Mouse (Mus musculus) neural tube, embryonic 14.5 days (tissue): ENCODE measurements around the gene Nsd1. TPM values are rescaled to one million over a fixed set of nuclear protein-coding genes. Genes with fewer than 3 reads are reported as not detected.

Experiments
- ATAC-seq: fragments of 200-750 bp; cut with Nextera tagmentation; 2 replicates; pipeline ENCODE4 v1.8.0; 2017; ENCODE audit warnings: low read depth, mild to moderate bottlenecking, moderate TSS enrichment, moderate library complexity
- H3K27ac ChIP-seq: fragments of 300-500 bp; sonication (generic); 2 replicates; pipeline ENCODE4 v1.5.1; 2014; ENCODE audit warnings: low read depth, mild to moderate bottlenecking, control low read depth, low read length, moderate library complexity, mixed read lengths
- H3K27me3 ChIP-seq: fragments of 300-500 bp; sonication (generic); 2 replicates; pipeline ENCODE4 v1.6.1; 2014; ENCODE audit warnings: low read length; ENCODE audit not compliant: control insufficient read depth, insufficient read depth
- H3K36me3 ChIP-seq: fragments of 300-500 bp; sonication (generic); 2 replicates; pipeline ENCODE4 v1.6.1; 2014; ENCODE audit warnings: low read length, mixed read lengths; ENCODE audit not compliant: control insufficient read depth, insufficient read depth
- H3K4me1 ChIP-seq: fragments of 300-500 bp; sonication (generic); 2 replicates; pipeline ENCODE4 v1.6.1; 2014; ENCODE audit warnings: low read length; ENCODE audit not compliant: control insufficient read depth, insufficient read depth
- H3K4me2 ChIP-seq: fragments of 300-500 bp; sonication (generic); 2 replicates; pipeline ENCODE4 v1.6.1; 2014; ENCODE audit warnings: mild to moderate bottlenecking, low read depth, low read length, control low read depth
- H3K4me3 ChIP-seq: fragments of 300-500 bp; sonication (generic); 2 replicates; pipeline ENCODE4 v1.5.1; 2014; ENCODE audit warnings: low read depth, low read length, control low read depth, mixed read lengths
- H3K9ac ChIP-seq: fragments of 300-500 bp; sonication (generic); replicated peaks from 2 replicates; pipeline ENCODE4 v1.6.1; 2014; ENCODE audit warnings: low read depth, mild to moderate bottlenecking, control low read depth, low read length, mixed read lengths
- H3K9me3 ChIP-seq: fragments of 300-500 bp; sonication (generic); 2 replicates; pipeline ENCODE4 v1.6.1; 2016; ENCODE audit warnings: low read length; ENCODE audit not compliant: control insufficient read depth
- WGBS: fragments of 180-500 bp; shearing (Covaris S2); extraction: QIAGEN DNeasy Blood & Tissue Kit; methylation state at CpG from one replicate; pipeline ENCODE4 v1.1.7; 2014; 5-methylcytosine and 5-hydroxymethylcytosine counted together
- polyA plus RNA-seq: library from polyadenylated mRNA; unstranded; fragments of >200 nt; fragmentation: Nextera tagmentation; extraction: Ambion mirVana; gene quantifications from 2 replicates; pipeline ENCODE4 v1.2.1, GENCODE M21; 2014

Gene Nsd1
- polyA plus RNA-seq = 61.9 and 76.8 TPM in 2 replicates

DNA sequence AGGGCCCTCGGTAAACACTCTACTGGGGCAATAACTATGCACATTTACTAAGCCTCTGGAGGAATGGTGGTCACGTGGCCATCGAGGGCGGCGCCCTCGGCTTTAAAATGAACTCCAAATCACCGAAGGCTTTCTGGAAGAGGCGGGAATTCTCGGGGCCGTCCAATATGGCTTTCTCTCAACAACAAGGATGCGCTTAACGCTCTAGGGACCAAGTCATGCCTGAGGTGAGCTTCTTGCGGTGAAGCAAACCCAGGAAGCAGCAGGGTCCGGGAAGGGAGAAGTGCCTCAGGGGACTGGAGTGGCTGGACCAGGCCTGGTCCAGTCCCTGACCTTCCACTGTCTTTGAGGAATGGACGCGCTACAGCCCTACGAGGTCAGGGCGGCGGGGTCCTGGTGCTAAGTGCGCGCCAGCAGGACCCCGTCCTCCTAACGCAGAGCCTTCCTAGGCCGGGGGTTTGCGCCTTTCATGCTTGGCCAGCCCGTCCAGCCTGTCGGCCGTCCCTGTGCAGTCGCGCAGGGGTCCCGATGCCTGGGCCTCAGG lies at the start of gene Nsd1:
Gene Nsd1, plus strand, starts transcription at position 134 of the 544 bp plus-strand sequence.
- H3K27ac ChIP-seq = peak within 1 kb of the TSS; percentile 94
- peaks cover 25% of the 10 kb centered on the region for H3K4me1 ChIP-seq
- peak within 1 kb of the TSS; percentile 69 for H3K4me2 ChIP-seq
- H3K27me3 ChIP-seq = no peaks in the 10 kb centered on the region
- peak within 1 kb of the TSS; percentile 77 for H3K4me3 ChIP-seq
- H3K9ac ChIP-seq = peak within 1 kb of the TSS; percentile 90
- ATAC-seq = no peak
- no peaks in the 10 kb centered on the region for H3K9me3 ChIP-seq
- H3K36me3 ChIP-seq = peaks cover 5% of the 10 kb centered on the region; the same call in 1 of the 2 replicates
- WGBS = 18% methylated on average over 31 of the region's 31 CpGs

DNA sequence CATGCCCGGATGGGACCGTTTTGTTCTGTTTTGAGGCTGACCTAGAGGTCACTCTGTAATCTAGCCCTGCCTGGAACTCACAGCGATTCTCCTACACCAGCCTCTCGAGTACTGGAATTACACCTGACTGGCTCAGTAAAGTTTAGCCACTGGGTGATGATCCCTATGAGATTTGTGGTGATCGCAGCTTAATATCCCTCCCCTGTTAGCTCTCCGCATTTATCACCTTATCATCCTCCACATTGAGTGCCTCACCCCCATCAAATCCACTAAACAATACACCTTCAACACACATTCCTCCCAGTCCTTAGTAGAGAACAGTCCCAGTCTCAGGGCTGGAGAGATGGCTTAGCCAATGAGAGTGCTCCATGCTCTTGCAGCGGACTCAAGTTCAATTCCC lies 47.2 kb upstream of the Nsd1 start:
- no peaks in the 10 kb centered on the region for H3K36me3 ChIP-seq
- no peak overlapping the region for H3K9ac ChIP-seq
- WGBS = 70% methylated on average over 7 of the region's 7 CpGs
- no peak overlapping the region for H3K4me3 ChIP-seq
- no peak overlapping the region for H3K27ac ChIP-seq
- no peaks in the 10 kb centered on the region for H3K4me1 ChIP-seq
- H3K9me3 ChIP-seq = no peaks in the 10 kb centered on the region
- H3K4me2 ChIP-seq = no peak overlapping the region
- H3K27me3 ChIP-seq = no peaks in the 10 kb centered on the region
- ATAC-seq = no peak

DNA sequence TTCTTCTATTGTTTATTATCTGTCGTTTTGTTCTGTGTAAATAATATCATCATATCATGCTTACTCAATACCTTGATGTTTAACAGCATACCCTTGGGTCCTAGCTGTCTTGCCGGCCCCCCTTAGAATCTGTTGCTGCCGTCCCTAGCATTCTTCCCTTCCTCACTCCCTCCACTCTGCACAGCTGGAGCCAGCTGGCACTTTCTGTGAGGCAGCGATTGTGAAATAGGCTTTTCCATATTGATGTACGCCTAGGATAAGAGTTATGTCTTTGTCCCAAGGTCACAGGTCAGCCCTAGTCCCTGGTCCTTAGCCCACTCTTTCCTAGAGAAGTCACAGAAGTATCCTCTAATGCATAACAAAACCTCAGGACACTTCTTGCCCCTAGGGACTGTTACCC lies 46.0 kb upstream of the Nsd1 start:
- no peak overlapping the region for H3K27ac ChIP-seq
- WGBS = 64% methylated on average over 5 of the region's 5 CpGs
- H3K9me3 ChIP-seq = no peaks in the 10 kb centered on the region
- ATAC-seq = no peak
- no peak overlapping the region for H3K4me3 ChIP-seq
- no peaks in the 10 kb centered on the region for H3K27me3 ChIP-seq
- no peak overlapping the region for H3K9ac ChIP-seq
- H3K4me2 ChIP-seq = no peak overlapping the region
- no peaks in the 10 kb centered on the region for H3K36me3 ChIP-seq
- 0 out of 2 replicates have a peak, but pooled peaks cover under 1% of the 10 kb centered on the region for H3K4me1 ChIP-seq

DNA sequence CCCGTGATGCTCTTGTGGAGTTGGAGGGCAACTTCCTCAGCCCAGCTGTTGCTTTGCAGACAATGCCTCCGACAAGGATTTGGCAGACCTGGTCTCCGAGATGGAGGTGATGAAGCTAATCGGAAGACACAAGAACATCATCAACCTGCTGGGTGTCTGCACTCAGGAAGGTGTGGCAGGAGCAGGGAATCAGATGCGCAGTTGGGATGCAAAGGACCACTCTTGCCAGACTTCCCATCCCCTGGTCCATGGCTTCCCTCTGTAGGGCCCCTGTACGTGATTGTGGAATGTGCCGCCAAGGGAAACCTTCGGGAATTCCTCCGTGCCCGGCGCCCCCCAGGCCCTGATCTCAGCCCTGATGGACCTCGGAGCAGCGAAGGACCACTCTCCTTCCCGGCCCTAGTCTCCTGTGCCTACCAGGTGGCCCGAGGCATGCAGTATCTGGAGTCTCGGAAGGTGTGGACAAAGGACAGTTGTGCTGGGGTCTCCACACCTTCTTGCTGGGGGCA lies 43.7 kb upstream of the Nsd1 start:
- WGBS = 95% methylated on average over 16 of the region's 16 CpGs

DNA sequence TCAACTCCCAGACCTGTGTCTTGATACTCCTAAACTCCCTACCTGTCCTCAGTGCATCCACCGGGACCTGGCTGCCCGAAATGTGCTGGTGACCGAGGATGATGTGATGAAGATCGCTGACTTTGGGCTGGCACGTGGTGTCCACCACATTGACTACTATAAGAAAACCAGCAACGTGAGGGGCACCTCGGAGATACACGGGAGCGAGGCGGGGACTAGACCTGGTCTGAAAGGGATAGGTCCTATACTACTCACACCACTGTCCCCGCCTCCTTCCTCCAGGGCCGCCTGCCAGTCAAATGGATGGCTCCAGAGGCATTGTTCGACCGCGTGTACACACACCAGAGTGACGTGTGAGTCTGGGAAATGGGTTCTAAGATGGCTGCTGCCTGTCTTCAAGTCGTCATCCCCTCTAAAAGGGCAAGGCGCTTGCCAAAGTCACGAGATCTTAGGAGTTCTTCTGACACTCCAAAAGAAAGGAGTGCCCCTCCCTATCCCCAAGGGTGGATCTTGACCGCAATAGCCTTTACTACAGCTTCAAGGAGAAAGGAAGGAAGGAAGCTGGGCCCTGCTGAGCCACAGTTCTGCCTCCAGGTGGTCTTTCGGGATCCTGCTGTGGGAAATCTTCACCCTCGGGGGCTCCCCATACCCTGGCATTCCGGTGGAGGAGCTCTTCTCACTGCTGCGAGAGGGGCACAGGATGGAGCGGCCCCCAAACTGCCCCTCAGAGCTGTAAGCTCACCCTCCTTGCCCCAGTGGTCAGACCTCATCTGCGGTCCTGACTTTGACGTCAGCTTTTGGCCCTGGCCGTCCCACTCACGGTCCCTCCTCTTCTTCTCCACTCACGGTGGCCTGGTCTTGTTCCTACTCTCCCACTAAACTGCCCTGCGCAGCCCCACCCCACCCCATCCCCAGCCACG lies 42.5 kb upstream of the Nsd1 start:
- Histone ChIP-seq H3K4me3 (no peak overlapping the region), H3K9me3 (no peaks in the 10 kb centered on the region), H3K36me3 (no peaks in the 10 kb centered on the region), H3K4me2 (no peak overlapping the region), H3K4me1 (0 out of 2 replicates have a peak, but pooled peaks cover 7% of the 10 kb centered on the region), H3K27ac (no peak overlapping the region), H3K27me3 (no peaks in the 10 kb centered on the region), H3K9ac (no peak overlapping the region)
- WGBS = 91% methylated on average over 32 of the region's 32 CpGs
- no peak for ATAC-seq

More for the DNA sequence above, 43.7 kb upstream of the Nsd1 start:
- Histone ChIP-seq H3K4me2 (no peak overlapping the region), H3K9ac (no peak overlapping the region), H3K9me3 (no peaks in the 10 kb centered on the region), H3K4me3 (no peak overlapping the region), H3K27me3 (no peaks in the 10 kb centered on the region), H3K36me3 (no peaks in the 10 kb centered on the region), H3K27ac (no peak overlapping the region), H3K4me1 (0 out of 2 replicates have a peak, but pooled peaks cover 7% of the 10 kb centered on the region)
- ATAC-seq = no peak

DNA sequence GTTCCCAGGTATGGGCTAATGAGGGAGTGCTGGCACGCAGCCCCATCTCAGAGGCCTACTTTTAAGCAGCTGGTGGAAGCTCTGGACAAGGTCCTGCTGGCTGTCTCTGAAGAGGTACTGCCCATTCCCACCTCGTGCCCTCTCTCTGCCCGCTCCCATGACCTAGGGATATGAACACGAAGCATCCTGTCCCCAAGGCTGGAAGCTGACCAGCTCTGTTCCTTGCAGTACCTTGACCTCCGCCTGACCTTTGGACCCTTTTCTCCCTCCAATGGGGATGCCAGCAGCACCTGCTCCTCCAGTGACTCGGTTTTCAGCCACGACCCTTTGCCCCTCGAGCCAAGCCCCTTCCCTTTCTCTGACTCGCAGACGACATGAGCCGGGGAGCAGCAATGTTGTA lies 41.8 kb upstream of the Nsd1 start:
- H3K9ac ChIP-seq = no peak overlapping the region
- H3K9me3 ChIP-seq = no peaks in the 10 kb centered on the region
- ATAC-seq = no peak
- WGBS = 75% methylated on average over 11 of the region's 11 CpGs
- H3K4me3 ChIP-seq = no peak overlapping the region
- no peak overlapping the region for H3K4me2 ChIP-seq
- H3K4me1 ChIP-seq = 0 out of 2 replicates have a peak, but pooled peaks cover 7% of the 10 kb centered on the region
- no peak overlapping the region for H3K27ac ChIP-seq
- H3K36me3 ChIP-seq = no peaks in the 10 kb centered on the region
- no peaks in the 10 kb centered on the region for H3K27me3 ChIP-seq

DNA sequence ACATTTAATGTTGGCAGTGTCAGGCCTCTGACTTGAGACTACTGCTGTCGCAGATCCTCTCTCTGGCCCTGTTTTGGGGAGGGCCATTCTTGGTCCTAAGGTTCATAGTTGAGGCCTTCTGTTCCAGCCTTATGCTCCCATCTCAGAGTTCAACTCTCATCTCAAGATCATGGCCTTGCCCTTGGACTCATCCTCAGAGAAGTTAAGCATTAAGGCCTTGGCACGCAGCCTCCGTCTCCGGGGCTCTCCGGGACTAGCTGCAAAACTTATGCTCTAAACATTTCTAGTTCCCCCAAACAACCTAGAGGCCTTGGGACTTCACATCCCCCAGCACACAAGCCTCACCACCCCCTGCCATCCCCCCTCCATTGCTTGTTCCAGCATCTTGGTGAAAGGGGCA lies 41.3 kb upstream of the Nsd1 start:
- no peaks in the 10 kb centered on the region for H3K36me3 ChIP-seq
- 0 out of 2 replicates have a peak, but pooled peaks cover 7% of the 10 kb centered on the region for H3K4me1 ChIP-seq
- WGBS = 92% methylated on average over 5 of the region's 5 CpGs
- no peaks in the 10 kb centered on the region for H3K9me3 ChIP-seq
- H3K27me3 ChIP-seq = no peaks in the 10 kb centered on the region
- H3K9ac ChIP-seq = no peak overlapping the region
- H3K4me2 ChIP-seq = no peak overlapping the region
- H3K27ac ChIP-seq = no peak overlapping the region
- H3K4me3 ChIP-seq = no peak overlapping the region
- ATAC-seq = no peak

DNA sequence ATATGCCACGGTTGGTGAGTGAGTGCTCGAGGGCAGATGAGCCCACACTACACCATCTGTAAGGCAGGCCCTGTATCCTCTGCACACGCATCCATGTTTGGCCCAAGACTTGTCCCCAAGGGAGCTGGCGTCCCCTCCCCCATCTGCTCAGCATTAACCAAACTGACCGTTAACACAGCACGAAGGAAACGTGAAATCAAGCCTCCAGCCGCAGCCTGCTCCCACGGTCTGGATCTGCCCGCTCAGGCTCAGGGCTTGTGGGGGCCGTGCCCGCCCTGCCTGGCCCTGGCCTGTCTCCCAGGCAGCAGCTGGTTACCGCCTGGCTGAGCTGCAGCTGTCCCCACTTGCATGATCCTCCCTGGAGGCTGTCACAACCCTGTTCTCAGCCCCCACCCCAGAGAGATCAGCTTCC lies 40.6 kb upstream of the Nsd1 start:
- peak; percentile 78 for ATAC-seq
- Histone ChIP-seq H3K27ac (no peak overlapping the region; the same call in none of the 2 replicates), H3K4me2 (no peak overlapping the region), H3K4me3 (no peak overlapping the region), H3K36me3 (no peaks in the 10 kb centered on the region), H3K4me1 (0 out of 2 replicates have a peak, but pooled peaks cover 7% of the 10 kb centered on the region), H3K9me3 (no peaks in the 10 kb centered on the region), H3K27me3 (no peaks in the 10 kb centered on the region), H3K9ac (no peak overlapping the region)
- WGBS = 24% methylated on average over 13 of the region's 13 CpGs
